Mouse (Mus musculus): ENCODE results near the gene Morf4l2.
A peak's percentile ranks its signal among the peaks of the same experiment; 100 is the strongest.
"Not testable (repeated sequence)": the region's sequence is repeated elsewhere in the genome, so short reads cannot be mapped to it uniquely, and the experiment has no call there.

The Morf4l2 gene

DNA sequence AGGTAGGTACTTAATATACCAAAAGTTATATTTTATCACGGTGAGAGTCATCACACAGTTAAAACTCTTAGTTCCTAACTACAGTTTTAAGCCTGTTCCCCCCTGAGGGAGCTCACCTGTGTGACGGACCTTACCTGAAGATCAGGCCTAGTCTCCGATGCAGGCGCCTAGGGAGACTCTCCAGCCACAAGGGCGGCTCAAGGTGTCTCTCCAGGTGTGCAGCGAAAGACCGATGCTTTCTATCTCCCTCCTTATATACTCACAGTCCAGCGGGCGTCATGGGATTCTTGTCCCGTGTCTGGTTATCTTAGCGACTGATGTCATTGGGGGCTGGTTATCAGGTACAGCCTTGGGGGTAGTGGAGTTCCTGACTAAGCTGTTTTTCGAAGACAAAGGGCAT lies at the start of gene Morf4l2:
Morf4l2 (minus strand) TSS at position 232 of the 400 bp plus-strand sequence.
- no peak for DNase-seq

DNA sequence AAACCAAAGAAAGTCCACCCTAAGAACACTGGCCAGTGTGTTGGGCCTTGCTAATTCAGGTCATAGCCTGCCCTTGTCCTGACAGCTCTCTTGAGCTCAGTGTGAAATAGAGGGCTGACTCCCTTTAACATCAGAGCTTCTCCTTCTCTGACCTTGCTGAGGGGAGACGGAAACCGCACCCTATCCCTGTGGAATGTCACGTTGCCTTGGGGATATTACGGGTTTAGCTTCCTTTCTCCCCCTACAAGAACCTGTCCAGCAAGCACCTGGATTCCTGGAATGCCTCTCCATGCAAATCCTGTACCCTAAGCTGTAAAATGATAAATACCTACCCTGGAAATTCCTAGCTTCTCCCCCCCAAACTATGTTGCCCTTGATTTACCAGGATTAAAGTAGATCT lies 46.0 kb upstream of the Morf4l2 start:
- DNase-seq, result no peak

DNA sequence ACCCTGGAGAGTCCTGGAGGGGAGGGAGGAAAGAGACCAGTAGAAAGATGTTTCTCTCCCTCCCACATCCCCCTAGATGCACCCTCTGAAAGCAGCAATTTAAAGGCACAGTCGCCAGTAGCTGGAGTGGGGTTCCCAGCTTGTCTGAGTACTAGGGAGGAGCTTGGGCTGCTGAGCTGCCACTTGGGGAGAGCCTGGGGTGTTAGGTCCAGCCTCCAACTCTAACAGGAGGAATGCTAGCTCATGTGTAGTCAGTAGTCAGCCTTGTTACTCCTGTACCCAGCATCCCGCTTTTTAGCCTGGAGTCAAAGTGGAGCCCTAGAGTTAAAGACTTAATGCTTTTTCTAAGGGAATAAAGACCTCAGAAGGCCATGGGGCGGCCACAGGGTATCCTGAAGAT lies 36.6 kb upstream of the Morf4l2 start, which contains the start of gene Glra4:
Glra4 (minus strand) TSS at position 101 of the 400 bp plus-strand sequence.
- no peak for DNase-seq

DNA sequence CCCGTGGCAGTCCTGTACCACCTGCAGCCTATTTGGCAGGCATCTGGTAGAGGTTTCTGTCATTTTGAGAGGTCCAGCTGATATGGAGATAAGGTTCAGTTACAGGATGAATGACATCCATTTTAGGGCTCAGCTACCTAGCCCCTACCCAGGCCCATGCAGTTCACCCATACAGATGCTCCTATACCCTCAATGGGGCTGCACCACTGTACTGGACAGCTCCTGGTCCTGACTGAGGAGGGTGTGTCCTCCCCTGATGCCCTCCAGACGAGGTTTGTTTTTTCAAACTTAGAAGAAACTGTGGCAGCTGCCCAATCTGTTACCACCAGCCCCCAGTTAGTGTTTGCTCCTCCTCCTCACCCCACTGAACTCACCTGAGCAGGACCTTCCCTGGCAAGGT lies 35.8 kb upstream of the Morf4l2 start:
- no peak for DNase-seq

DNA sequence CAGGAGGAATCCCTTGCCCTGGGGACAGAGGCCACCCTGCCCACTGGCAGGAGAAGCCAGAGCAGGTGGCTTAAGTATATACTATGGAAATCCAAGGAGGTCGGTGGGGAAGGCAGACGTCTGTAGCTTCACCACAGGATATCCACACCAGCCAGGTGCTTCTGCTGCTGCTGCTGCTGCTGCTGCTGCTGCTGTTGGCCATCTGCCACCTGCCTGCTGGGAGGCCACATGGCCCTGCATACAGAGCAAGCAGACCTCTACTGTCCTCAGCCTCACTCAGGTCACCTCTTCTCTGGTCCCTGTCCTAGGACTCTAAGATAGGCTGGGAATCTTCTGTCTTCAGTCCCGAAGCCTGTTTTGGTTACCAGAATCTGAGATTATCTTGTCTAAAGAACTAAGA lies 34.6 kb upstream of the Morf4l2 start:
- peak in 1 of 2 experiments; percentile 26 for DNase-seq

DNA sequence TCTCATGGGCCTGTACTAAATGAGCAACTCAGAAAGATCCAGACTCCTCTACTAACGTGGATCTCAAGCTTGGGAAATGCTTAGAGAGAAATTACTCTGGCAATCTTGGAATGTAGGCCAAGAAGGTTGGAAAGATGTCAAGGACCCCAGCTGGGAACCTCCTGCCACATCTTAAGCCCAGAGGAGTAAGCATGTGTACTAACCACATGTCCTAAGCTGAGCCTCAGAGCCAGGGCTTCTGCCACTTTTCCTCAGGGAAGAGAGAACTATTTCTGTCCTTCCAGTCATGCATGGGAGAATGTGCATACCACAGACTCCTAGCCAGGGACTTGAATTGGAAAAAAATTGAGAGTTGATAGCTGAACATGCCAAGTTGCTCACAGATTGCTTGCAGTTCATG lies 29.5 kb upstream of the Morf4l2 start:
- DNase-seq, result peak; percentile 34 to 39

DNA sequence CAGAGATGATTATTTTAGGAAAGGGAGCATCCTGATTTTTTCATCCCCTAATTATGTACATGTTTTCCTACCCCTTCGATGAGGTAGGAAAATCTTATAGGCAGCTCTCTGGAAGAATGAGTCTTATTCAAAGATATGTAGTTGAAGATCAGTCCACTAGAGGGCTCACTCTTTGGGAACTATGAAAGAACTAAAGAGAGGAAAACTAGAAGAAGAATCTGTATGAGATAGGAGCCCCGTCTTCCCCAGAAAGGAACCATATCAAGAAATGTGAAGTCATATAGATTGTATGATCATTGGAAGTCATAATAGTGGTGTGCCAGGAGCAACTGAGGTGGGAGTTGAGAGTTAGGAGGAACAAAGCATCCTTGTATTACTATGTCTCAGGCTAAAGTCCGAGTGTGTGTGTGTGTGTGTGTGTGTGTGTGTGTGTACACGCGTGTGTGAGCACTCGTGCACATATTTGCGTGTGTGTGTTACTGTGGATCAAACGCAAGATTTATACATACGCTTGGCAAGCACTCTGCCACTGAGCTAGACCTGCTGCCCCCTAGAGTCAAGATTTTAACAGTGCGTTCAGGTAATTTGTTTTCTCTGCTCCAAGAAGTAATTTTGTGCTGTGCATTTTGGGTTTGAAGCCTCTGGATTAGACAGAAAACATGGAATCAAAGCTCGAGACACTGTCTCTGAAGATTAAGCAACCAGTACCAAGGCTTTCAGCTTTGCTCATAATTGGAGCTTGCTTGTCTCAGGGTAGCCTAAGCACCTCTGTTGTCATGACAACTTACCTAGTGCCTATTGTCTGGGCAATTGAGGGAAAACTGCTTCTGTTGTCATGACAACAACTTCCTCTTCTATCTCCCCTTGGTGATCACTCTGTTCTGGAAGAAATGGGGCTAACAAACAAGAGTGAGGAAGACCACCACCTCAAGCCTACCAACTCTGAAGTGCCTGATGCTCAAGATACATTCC lies 17.9 kb upstream of the Morf4l2 start:
- DNase-seq, result peak in 1 of 2 experiments; percentile 18

DNA sequence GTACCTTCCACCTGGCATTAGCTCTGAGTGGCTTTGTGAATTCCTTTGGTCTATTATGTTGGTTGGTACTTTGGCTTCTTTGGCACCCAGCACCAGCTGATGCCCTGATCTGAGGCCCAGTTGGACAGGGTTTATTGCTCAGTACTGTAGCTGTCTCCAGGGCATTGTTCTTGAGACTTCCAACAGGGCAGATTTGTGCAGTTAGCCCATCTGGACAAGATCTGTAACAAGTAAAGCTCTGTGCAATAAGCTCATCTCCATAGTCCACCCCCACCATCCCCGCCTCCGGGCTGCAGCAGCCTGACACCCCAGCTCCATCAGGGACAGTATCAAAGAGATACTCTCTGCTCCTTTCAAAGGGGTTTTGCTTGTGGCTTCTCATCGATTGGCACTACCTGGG lies 12.0 kb upstream of the Morf4l2 start:
- DNase-seq, result no peak

DNA sequence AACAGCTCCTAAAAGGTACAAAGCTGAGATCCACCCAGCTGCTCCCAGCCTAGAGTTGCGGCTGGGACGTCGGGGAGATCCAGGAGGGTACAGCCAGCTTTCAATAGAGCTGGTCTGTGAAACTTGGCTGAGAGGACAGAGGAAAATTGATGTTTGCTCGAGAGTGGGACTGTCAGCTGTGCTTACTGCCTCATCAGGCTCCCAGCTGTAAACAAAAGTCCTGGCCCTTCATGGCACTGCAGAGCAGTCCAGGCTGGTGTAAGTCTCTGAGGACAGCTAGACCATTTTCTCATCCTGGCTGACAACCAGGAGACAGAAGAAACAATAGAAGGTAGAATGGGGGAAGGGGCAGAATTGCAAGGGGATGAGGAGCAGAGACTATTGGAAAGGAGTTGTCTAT lies 5.8 kb upstream of the Morf4l2 start:
- DNase-seq, result no peak

DNA sequence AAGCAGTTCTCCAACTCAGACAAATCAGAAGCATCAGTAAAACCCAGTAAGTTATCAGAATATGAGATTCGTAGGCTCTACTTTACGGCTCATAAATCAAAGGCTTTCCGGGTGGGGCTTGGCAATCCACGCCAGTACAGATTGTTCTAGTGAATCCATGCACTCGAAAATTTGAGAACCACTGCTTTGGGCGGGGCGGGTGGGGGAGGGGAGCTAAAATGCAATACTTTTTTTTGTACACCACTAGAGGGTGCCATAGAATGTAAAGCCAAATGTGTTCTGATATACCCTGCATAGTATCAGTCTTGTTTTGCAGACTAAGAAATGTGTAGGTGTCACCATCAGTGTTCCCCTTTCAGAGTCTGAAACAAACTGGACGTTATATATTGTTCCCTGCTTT lies 1.2 kb upstream of the Morf4l2 start:
- no peak for DNase-seq

DNA sequence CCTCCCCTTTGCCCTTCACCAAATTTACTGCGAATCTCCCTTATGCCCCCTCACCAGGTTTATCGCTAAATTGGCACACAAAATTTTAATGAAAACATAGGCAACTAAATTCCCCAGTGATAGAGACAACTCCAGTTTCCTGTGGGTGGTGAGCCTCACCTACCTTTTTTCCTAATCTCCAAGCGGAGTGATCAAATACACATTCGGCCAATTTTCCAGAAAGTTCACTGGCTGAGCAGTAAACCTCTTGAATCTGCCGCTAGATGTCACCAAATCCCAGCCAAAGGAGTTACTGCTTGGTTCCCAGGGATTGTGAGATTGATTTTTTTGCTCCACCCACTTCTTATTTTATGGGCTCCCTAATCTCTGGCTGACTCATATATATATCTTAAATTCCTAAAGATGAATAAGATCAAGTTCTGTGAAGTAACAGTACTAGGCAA lies 808 bp downstream of the Morf4l2 start:
- DNase-seq, result peak; percentile 34 to 72

DNA sequence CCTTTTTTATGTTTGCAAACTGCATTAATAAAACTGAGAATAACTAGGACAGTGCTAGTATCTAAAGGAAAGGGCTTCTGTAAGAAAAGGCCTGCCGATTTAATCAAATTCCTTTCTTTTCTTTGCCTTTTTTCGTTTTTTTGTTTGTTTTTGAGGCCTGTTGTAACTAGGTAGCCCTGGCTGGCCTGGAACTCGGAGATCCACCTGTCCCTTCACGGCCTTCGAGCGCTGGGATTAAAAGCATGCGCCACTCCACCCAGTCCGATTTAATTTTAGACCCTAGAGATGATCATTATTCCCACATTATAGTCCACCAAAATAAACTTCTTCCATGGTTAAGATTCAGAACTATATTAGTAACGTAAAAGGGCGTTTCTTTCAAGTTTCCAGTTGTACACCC lies 1.2 kb downstream of the Morf4l2 start:
- peak in 1 of 2 experiments; percentile 33 for DNase-seq

DNA sequence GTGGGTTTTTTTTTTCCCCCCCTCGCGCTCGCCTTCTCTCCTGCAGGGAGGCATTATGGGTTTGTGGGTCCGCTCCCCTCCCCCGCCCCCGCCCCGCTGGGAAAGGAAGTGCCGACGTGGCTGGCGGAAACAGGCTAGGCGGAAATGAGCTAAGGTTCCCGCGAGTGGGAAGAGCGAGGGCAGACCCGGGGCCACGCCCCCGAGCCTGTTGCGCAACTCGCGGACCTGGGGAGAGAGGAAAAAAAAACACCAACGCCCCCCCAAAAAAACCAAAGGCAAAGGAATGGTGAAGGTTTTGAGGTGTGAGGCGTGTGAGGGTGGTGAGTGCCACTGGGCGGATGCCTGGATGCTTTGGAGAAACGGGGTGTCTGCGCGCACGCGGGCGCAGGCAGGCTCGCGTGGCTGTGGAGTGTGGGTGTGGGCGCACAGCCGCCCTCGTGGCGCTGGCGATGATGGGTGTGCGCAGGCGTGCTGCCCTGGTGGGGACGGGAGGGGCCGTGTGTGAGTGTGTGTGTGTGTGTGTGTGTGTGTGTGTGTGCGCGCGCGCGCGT lies 1.8 kb downstream of the Morf4l2 start:
- DNase-seq, result peak; percentile 82 to 85

DNA sequence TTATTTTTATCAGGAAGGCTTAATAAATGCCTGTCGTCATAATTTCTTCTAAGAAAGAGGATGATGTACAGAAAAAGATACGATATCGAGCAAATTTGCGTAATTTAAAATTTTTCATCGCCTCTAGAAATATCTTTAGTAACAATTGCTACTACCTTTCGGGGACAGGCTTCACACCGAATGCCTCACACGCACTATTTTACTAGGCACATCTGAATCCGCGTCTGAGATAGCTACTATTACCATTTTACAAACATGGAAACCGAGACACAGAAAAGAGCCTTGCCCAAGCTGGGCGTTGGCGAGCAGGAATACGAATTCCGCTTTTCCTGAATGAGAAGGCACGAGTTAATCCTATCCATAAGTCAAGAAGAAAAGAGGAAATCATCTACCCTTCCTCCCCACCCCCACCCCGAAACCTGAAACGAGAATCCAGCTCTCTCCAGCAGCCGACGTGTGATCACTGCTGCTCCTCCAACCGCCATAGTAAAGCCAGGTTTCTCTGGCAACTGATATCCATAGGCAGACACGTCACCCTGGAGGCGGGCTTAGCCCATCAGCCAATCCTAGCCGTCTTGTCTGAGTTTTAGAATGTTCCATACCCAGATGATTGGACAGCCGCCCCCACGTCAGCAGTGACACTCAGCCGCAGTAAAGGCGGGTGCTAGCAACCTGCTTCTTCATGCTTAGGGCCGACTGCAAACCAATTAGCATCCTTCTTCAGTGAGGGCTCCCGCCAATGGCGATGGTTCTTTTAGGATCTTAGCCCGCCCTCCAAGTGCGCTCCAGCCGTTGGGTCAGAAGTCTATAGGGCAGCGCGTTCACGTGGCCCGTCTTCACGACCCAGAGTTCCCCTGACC lies 2.5 kb downstream of the Morf4l2 start:
- DNase-seq, result peak; percentile 88 to 92

DNA sequence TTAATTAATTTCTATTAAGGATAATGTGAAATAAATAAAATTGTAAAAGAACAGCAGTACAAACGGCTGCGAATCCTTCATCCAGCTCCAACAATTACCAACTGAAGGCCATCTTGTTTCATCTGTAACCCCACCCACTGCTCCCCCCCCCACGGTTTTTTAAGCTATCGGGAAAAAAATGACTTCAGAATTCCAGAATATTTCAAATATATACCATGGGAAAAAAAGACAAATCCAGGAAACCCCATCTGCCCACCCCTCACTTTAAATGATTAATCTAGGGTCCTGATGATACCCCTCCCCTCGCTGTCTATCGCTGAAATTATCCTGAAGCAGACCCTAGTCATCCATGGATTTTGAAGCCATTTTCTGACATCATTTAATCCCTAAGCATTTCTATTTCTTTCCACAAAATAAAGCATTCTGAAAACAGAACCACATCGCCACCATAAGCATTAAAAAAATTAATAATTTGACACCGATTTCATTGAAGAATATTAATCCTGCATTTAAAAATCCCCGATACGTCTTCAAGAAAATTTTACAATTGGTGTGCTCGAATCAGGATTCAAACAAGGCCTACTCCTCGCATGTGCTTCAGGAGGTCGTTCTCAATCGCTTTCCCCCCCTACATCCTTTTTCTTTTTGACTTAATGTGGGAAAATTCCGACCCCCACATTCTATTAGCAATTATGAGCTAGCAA lies 3.3 kb downstream of the Morf4l2 start:
- no peak for DNase-seq

DNA sequence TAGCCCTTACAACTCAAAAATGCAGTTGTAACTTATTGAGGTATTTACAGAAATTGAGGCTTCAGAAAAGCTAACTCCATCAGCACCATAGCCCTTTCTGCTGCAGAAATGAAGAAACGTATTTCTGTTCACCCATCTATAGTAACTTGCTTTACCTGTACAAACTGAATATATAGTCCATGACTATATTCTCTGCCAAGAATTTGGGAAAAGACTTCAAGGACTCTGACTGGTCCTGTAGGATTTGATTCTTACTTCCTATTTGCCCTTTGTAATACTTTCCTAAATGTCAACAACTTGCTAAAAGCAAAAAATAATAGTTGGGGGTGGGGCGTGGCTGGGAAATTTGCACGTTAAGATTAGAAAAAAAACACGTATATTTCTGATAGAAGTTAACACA lies 11.5 kb downstream of the Morf4l2 start:
- no peak for DNase-seq

DNA sequence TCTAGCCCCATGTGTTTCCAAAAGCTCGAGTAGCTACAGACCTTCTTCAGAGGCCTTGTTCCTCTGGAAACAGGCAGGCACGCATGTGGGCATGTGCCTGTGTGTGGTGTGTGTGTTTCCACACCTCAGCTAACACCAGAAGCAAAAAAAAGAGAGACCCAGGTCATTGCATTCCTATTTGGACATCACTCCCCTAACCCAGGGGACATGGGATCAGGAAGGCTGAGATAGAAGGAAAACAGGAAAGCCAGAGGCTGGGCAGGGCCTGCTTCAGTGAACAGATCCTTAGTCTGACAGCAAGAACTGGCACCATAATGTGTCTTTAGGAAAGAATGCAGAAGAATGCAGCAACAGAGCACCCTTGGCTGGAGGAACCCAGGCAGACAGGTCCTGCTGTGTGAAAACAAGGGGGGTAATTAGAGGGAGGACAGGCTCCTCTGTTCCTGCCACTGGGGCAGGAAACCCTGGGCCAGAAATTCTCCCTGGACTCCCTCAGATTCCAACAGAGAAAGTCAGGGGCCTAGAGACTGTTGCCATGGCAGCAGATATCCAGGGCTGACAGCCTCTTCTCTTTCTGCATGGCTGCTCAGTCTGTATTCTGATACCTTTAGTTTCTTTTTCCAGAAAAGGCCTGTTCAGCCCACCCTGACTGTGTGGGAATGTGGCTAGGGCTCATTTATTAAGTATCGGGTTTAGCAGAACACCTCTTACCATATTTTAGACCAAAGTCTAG lies 28.6 kb downstream of the Morf4l2 start:
- DNase-seq, result not testable (repeated sequence)

DNA sequence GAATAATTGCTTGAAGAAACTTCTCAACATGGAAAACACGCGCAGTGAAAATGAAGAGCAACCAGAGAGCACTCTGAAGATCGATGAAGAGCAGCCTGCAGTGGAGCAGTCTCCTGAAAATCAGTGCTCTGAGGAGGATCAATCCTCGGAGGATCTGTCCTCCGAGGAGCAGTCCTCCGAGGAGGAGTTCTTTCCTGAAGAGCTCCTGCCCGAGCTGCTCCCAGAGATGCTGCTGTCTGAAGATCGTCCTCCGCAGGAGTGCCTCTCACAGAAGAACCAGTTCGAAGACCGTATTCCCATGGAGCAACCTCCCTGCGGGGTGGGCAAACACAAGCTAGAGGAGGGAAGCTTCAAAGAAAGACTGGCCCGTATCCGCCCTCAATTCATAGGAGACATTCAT lies 34.7 kb downstream of the Morf4l2 start:
- peak; percentile 21 to 31 for DNase-seq

DNA sequence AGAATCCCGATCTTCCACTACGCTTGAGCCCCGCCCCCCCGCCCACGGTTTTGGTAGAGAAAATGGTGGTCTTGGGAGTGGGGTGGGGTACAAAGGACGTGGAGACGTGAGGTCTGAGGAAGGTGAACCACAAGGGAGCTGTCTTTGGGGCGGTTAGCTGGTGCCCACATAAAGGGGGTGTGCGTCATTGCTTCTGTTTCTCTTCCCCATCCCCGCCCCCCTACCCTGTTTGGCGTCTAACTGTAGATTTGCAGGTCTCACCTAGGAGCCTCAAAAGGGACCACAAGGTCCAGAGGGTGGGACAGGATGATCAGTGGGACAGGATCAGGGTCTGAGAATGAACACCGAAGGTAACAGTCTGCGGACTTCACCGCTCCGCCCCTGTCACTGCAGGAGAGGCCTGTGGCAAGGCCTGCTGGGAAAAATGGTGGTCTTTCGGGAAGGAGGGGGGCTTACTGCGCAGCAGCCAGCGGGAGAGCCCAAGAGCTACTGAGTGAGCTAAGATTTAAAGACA lies 35.3 kb downstream of the Morf4l2 start:
- peak; percentile 58 for DNase-seq

DNA sequence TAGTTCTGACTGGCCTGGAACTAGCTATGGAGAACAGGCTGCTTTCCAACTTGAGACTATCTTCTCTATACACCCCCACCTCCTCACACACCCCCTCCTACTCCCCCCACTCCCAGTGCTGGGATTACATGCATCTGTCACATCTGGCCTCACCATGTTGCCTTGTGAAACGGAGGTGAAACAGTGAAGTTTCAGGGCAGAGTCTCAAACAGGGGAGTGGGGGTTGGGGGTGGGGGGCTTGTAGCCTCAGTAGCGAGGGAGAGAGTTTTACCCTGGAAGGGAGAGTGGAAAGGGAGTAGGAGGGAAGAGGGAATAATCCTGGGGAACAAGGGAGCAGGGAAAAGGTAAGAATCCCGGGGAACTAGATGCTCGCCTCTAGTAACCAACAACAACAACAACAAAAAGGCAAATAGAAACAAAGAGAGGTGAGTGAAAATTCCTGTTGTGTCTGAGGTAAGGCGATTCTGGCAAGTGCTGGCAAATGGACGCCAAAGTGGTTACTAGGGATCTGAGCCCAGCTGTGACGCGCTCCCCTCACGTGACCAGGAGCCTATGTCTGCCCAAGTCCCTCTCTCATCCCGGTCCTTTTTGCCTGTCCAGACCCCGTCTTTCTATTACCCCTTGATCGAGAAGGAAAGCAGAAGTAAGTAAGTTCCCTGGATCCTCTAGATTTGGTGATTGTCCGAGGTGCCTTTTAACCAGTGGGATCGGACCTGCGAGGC lies 35.9 kb downstream of the Morf4l2 start, which contains the start of gene Tceal1:
Tceal1 (plus strand) TSS at position 537 of the 722 bp plus-strand sequence.
- DNase-seq, result peak; percentile 72 to 81

DNA sequence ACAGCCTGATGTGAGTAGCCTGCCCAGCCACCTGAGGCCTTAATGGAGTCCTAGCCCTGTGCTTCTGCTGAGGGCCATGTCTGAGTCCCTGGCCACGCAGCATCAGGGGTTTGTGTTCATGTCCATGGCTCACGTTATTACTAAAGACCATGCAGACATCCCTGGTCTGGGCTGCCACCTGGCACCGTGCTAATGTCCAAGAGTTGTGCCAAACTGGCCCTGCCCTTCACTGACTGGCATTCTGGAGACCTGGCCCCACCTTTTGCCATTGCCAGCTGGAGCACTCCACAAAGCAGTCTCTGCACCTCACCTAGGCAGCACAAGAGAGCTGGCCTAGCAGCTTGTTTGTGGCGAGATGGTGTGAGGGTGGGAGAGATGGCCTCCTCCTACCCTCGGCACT lies 50.3 kb downstream of the Morf4l2 start:
- DNase-seq, result peak; percentile 11 to 14

Data from cerebellum, postnatal 25 days (tissue).